Mouse (Mus musculus) MEL (cell line): ENCODE measurements around the gene Tsc22d4.

Source experiments
- CHD1 ChIP-seq: IDR thresholded peaks from 2 replicates; pipeline ENCODE4 v1.6.1; 2012; ENCODE audit warnings: low read depth, mild to moderate bottlenecking, inconsistent platforms, low read length, improper control_type of control experiment
- EP300 ChIP-seq, 2 experiments: IDR thresholded peaks; 2 replicates each; pipeline ENCODE4 v1.6.1; 2011; ENCODE audit warnings: improper control_type of control experiment in 2 of 2, low read length in 2 of 2, low read depth in 1 of 2, mild to moderate bottlenecking in 1 of 2
- KAT2A ChIP-seq: conservative IDR thresholded peaks from 2 replicates; pipeline ENCODE4 v1.6.1; 2012; ENCODE audit warnings: low read depth, low read length, improper control_type of control experiment, inconsistent platforms
- MYB ChIP-seq: IDR thresholded peaks from 2 replicates; pipeline ENCODE4 v1.6.1; 2011; ENCODE audit warnings: mild to moderate bottlenecking, low read depth, low read length, improper control_type of control experiment
- SIN3A ChIP-seq: IDR thresholded peaks from 2 replicates; pipeline ENCODE4 v1.6.1; 2012; ENCODE audit warnings: low read length, improper control_type of control experiment, inconsistent platforms
- TBP ChIP-seq: IDR thresholded peaks from 2 replicates; pipeline ENCODE4 v1.8.0; 2011; ENCODE audit warnings: low read depth, low read length, improper control_type of control experiment
- ZNF384 ChIP-seq: IDR thresholded peaks from 2 replicates; pipeline ENCODE4 v1.6.1; 2012; ENCODE audit warnings: low read depth, mild to moderate bottlenecking, inconsistent platforms, low read length, improper control_type of control experiment

GRCm38 (mm10) chr5:137783901-137784540 lies 38.5 kb downstream of the Tsc22d4 start:
- no peak for TF ChIP-seq ZNF384
- no peak for TF ChIP-seq EP300 (IDR thresholded peaks at IDR 0.05; ENCODE audit: low read depth in 1 of 2, low read length in 2 of 2)
- no peak for TF ChIP-seq TBP
- no peak for TF ChIP-seq SIN3A
- no peak for TF ChIP-seq MYB
- TF ChIP-seq CHD1, result no peak
- TF ChIP-seq KAT2A, result no peak
